Mouse (Mus musculus) MEL (cell line): Measurements from ENCODE around the gene Gm9945. TPM values are rescaled to one million over a fixed set of nuclear protein-coding genes. Genes with fewer than 3 reads are reported as not detected.

Source experiments
- DNase-seq: peaks from one replicate; pipeline ENCODE4 v3.0.0; 2011; ENCODE audit warnings: low read depth, low spot score
- H3K27ac ChIP-seq: 2 replicates; pipeline ENCODE4 v1.5.1; 2012; ENCODE audit warnings: low read depth, mild to moderate bottlenecking, control low read depth, low read length, moderate library complexity; ENCODE audit not compliant: control insufficient read depth
- H3K27me3 ChIP-seq, 2 experiments: fragments of 150-350 bp in 1 of 2; sonication (generic) in 1 of 2; 2 replicates each; pipeline ENCODE4 v1.6.1; 2012; ENCODE audit warnings: low read length in 2 of 2, mild to moderate bottlenecking in 2 of 2, improper control_type of control experiment in 1 of 2, moderate library complexity in 1 of 2; ENCODE audit not compliant: insufficient read depth in 2 of 2, control insufficient read depth in 1 of 2
- H3K36me3 ChIP-seq, 2 experiments: 2 replicates each; pipeline ENCODE4 v1.6.1; 2012 to 2014; ENCODE audit warnings: low read length in 2 of 2, improper control_type of control experiment in 1 of 2, inconsistent platforms in 1 of 2, mild to moderate bottlenecking in 1 of 2; ENCODE audit not compliant: insufficient read depth in 2 of 2, control insufficient read depth in 1 of 2
- H3K4me1 ChIP-seq, 2 experiments: fragments of 150-350 bp in 1 of 2; sonication (generic) in 1 of 2; 2 replicates each; pipeline ENCODE4 v1.6.1; 2012; ENCODE audit warnings: low read length in 2 of 2, improper control_type of control experiment in 1 of 2, mild to moderate bottlenecking in 1 of 2; ENCODE audit not compliant: insufficient read depth in 2 of 2, control insufficient read depth in 1 of 2
- H3K4me3 ChIP-seq, 2 experiments: fragments of 150-350 bp in 1 of 2; sonication (generic) in 1 of 2; 2 replicates each; pipeline ENCODE4 v1.5.1; 2012; ENCODE audit warnings: low read depth in 2 of 2, low read length in 2 of 2, mild to moderate bottlenecking in 2 of 2, moderate library complexity in 2 of 2, control low read depth in 1 of 2, improper control_type of control experiment in 1 of 2; ENCODE audit not compliant: control insufficient read depth in 1 of 2, insufficient read depth in 1 of 2
- H3K79me2 ChIP-seq: 2 replicates; pipeline ENCODE4 v1.6.1; 2012; ENCODE audit warnings: mild to moderate bottlenecking, low read length, moderate library complexity; ENCODE audit not compliant: control insufficient read depth, poor library complexity, insufficient read depth
- H3K9ac ChIP-seq: 2 replicates; pipeline ENCODE4 v1.6.1; 2012; ENCODE audit warnings: low read depth, mild to moderate bottlenecking, control low read depth, low read length, moderate library complexity; ENCODE audit not compliant: control insufficient read depth, poor library complexity, severe bottlenecking
- H3K9me3 ChIP-seq: fragments of 150-350 bp; sonication (generic); replicated peaks from 2 replicates; pipeline ENCODE4 v1.6.1; 2012; ENCODE audit warnings: mild to moderate bottlenecking, low read length, improper control_type of control experiment, moderate library complexity; ENCODE audit not compliant: insufficient read depth
- CHD1 ChIP-seq: IDR thresholded peaks from 2 replicates; pipeline ENCODE4 v1.6.1; 2012; ENCODE audit warnings: low read depth, mild to moderate bottlenecking, inconsistent platforms, low read length, improper control_type of control experiment
- CHD2 ChIP-seq: IDR thresholded peaks from 2 replicates; pipeline ENCODE4 v1.6.1; 2011; ENCODE audit warnings: low read length, improper control_type of control experiment
- CTCF ChIP-seq, 3 experiments: IDR thresholded peaks in 2 of 3; conservative IDR thresholded peaks in 1 of 3; 2 replicates each; pipeline ENCODE4 v1.5.1; 2011 to 2012; ENCODE audit warnings: low read length in 3 of 3, low read depth in 2 of 3, mild to moderate bottlenecking in 2 of 3, improper control_type of control experiment in 1 of 3, inconsistent platforms in 1 of 3, mixed read lengths in 1 of 3, moderate library complexity in 1 of 3; ENCODE audit not compliant: control insufficient read depth in 1 of 3, insufficient read depth in 1 of 3, poor library complexity in 1 of 3, severe bottlenecking in 1 of 3
- EP300 ChIP-seq, 2 experiments: IDR thresholded peaks; 2 replicates each; pipeline ENCODE4 v1.6.1; 2011; ENCODE audit warnings: improper control_type of control experiment in 2 of 2, low read length in 2 of 2, low read depth in 1 of 2, mild to moderate bottlenecking in 1 of 2
- ETS1 ChIP-seq: IDR thresholded peaks from 2 replicates; pipeline ENCODE4 v1.6.1; 2012; ENCODE audit warnings: low read depth, mild to moderate bottlenecking, inconsistent platforms, low read length, improper control_type of control experiment, moderate library complexity
- GABPA ChIP-seq: IDR thresholded peaks from 2 replicates; pipeline ENCODE4 v1.6.1; 2012; ENCODE audit warnings: low read depth, mild to moderate bottlenecking, inconsistent platforms, low read length, improper control_type of control experiment, moderate library complexity
- HCFC1 ChIP-seq: IDR thresholded peaks from 2 replicates; pipeline ENCODE4 v1.6.1; 2012; ENCODE audit warnings: low read depth, mild to moderate bottlenecking, inconsistent platforms, low read length, improper control_type of control experiment, moderate library complexity
- KAT2A ChIP-seq: conservative IDR thresholded peaks from 2 replicates; pipeline ENCODE4 v1.6.1; 2012; ENCODE audit warnings: low read depth, low read length, improper control_type of control experiment, inconsistent platforms
- MAFK ChIP-seq: IDR thresholded peaks from 2 replicates; pipeline ENCODE4 v1.6.1; 2011; ENCODE audit warnings: low read depth, mild to moderate bottlenecking, low read length, improper control_type of control experiment, borderline replicate concordance
- NRF1 ChIP-seq: IDR thresholded peaks from 2 replicates; pipeline ENCODE4 v1.6.1; 2014; ENCODE audit warnings: low read depth, mild to moderate bottlenecking, inconsistent platforms, low read length, improper control_type of control experiment, moderate library complexity; ENCODE audit not compliant: poor library complexity, insufficient read depth, severe bottlenecking
- POLR2A ChIP-seq, 2 experiments: IDR thresholded peaks; 2 replicates each; pipeline ENCODE4 v1.6.1; 2011 to 2012; ENCODE audit warnings: low read length in 2 of 2, mild to moderate bottlenecking in 2 of 2, control low read depth in 1 of 2, improper control_type of control experiment in 1 of 2, low read depth in 1 of 2, moderate library complexity in 1 of 2; ENCODE audit not compliant: control insufficient read depth in 1 of 2, insufficient read depth in 1 of 2, poor library complexity in 1 of 2
- RAD21 ChIP-seq: IDR thresholded peaks from 2 replicates; pipeline ENCODE4 v1.6.1; 2011; ENCODE audit warnings: mild to moderate bottlenecking, low read depth, low read length, improper control_type of control experiment
- RCOR1 ChIP-seq: IDR thresholded peaks from 2 replicates; pipeline ENCODE4 v1.6.1; 2012; ENCODE audit warnings: low read depth, mild to moderate bottlenecking, inconsistent platforms, low read length, improper control_type of control experiment
- SMC3 ChIP-seq: IDR thresholded peaks from 2 replicates; pipeline ENCODE4 v1.6.1; 2011; ENCODE audit warnings: low read depth, low read length, improper control_type of control experiment
- TAL1 ChIP-seq: IDR thresholded peaks from 2 replicates; pipeline ENCODE4 v1.6.1; 2012; ENCODE audit warnings: mild to moderate bottlenecking, inconsistent platforms, low read length, moderate library complexity, mixed read lengths
- UBTF ChIP-seq: IDR thresholded peaks from 2 replicates; pipeline ENCODE4 v1.6.1; 2012; ENCODE audit warnings: low read depth, mild to moderate bottlenecking, inconsistent platforms, low read length, improper control_type of control experiment, moderate library complexity, borderline replicate concordance; ENCODE audit not compliant: insufficient read depth
- USF1 ChIP-seq: IDR thresholded peaks from 2 replicates; pipeline ENCODE4 v1.6.1; 2014; ENCODE audit warnings: low read depth, mild to moderate bottlenecking, inconsistent platforms, low read length, improper control_type of control experiment, moderate library complexity
- ZC3H11A ChIP-seq: IDR thresholded peaks from 2 replicates; pipeline ENCODE4 v1.6.1; 2012; ENCODE audit warnings: low read depth, mild to moderate bottlenecking, inconsistent platforms, low read length, improper control_type of control experiment
- ZKSCAN1 ChIP-seq: IDR thresholded peaks from 2 replicates; pipeline ENCODE4 v1.6.1; 2012; ENCODE audit warnings: low read depth, mild to moderate bottlenecking, inconsistent platforms, low read length, improper control_type of control experiment, moderate library complexity
- ZNF384 ChIP-seq: IDR thresholded peaks from 2 replicates; pipeline ENCODE4 v1.6.1; 2012; ENCODE audit warnings: low read depth, mild to moderate bottlenecking, inconsistent platforms, low read length, improper control_type of control experiment
- polyA plus RNA-seq, 2 experiments: library from polyadenylated mRNA; stranded (reverse) in 1 of 2; unstranded in 1 of 2; fragments of >175 nt in 1 of 2; fragments of >200 nt in 1 of 2; gene quantifications; 2 replicates each; pipeline versions ENCODE4 v1.2.1 to v1.2.4; 2012; ENCODE audit warnings: low replicate concordance in 2 of 2, low read depth in 1 of 2; ENCODE audit not compliant: insufficient read length in 2 of 2, insufficient read depth in 1 of 2, missing spikeins in 1 of 2
- total RNA-seq: library from RNA; depleted of rRNA; stranded (reverse); fragments of 300-350 nt; gene quantifications from 2 replicates; pipeline ENCODE4 v1.2.3, GENCODE M21; 2012

The Gm9945 gene
- total and polyA plus RNA-seq, 3 experiments, result not detected

GRCm38 (mm10) chr11:53445562-53445961, 34.4 kb upstream of the Gm9945 start (continued):
- TF ChIP-seq CHD1 (no peak), KAT2A (no peak), USF1 (no peak), ZC3H11A (no peak)

- Histone ChIP-seq H3K4me3 (no peak overlapping the region), H3K9ac (no peak overlapping the region), H3K27ac (no peak overlapping the region), H3K79me2 (no peaks in the 10 kb centered on the region), H3K36me3 (peaks cover 0 to 5% of the 10 kb centered on the region in 2 experiments; a peak in 2 of 4 replicates), H3K4me1 (peaks cover 0 to 13% of the 10 kb centered on the region in 2 experiments; a peak in 2 of 4 replicates), H3K9me3 (no peaks in the 10 kb centered on the region), H3K27me3 (peaks cover 9 to 14% of the 10 kb centered on the region in 2 experiments)
- TF ChIP-seq RCOR1, result no peak
- TF ChIP-seq ZKSCAN1, result no peak
- no peak for TF ChIP-seq CHD2
- TF ChIP-seq NRF1, result no peak
- TF ChIP-seq EP300 (IDR thresholded peaks at IDR 0.05; ENCODE audit: low read depth in 1 of 2, low read length in 2 of 2), result no peak
- no peak for TF ChIP-seq MAFK
- no peak for TF ChIP-seq GABPA
- no peak for TF ChIP-seq ETS1
- TF ChIP-seq HCFC1, result no peak
- TF ChIP-seq UBTF, result no peak
- no peak for TF ChIP-seq POLR2A (IDR thresholded peaks at IDR 0.05; ENCODE audit: control insufficient read depth in 1 of 2, insufficient read depth in 1 of 2, low read depth in 1 of 2, low read length in 2 of 2, poor library complexity in 1 of 2)
- TF ChIP-seq RAD21, result no peak
- no peak for TF ChIP-seq CTCF (IDR thresholded peaks at IDR 0.05 in 2 of 3, conservative IDR thresholded peaks at IDR 0.05 in 1 of 3; ENCODE audit: control insufficient read depth in 1 of 3, insufficient read depth in 1 of 3, low read depth in 2 of 3, low read length in 3 of 3, poor library complexity in 1 of 3, severe bottlenecking in 1 of 3)
- no peak for TF ChIP-seq ZNF384
- TF ChIP-seq TAL1, result no peak
- no peak for TF ChIP-seq SMC3
- DNase-seq, result no peak
Measured at GRCm38 (mm10) chr11:53446183-53446582, 33.8 kb upstream of the Gm9945 start.

GRCm38 (mm10) chr11:53447996-53448395, 32.0 kb upstream of the Gm9945 start:
- Histone ChIP-seq H3K27me3 (peaks cover 20 to 22% of the 10 kb centered on the region in 2 experiments), H3K79me2 (no peaks in the 10 kb centered on the region), H3K4me3 (no peak overlapping the region), H3K4me1 (peaks cover 0 to 7% of the 10 kb centered on the region in 2 experiments; a peak in 2 of 4 replicates), H3K27ac (no peak overlapping the region), H3K36me3 (peaks cover 0 to 3% of the 10 kb centered on the region in 2 experiments; a peak in 2 of 4 replicates), H3K9ac (no peak overlapping the region), H3K9me3 (no peaks in the 10 kb centered on the region)
- DNase-seq, result no peak
- TF ChIP-seq ZC3H11A, result no peak
